Mouse (Mus musculus) forebrain, embryonic 16.5 days (tissue): ENCODE measurements around the gene Cd3d. TPM values are rescaled to one million over a fixed set of nuclear protein-coding genes. Genes with fewer than 3 reads are reported as not detected.

Experiments
- ATAC-seq: fragments of 200-750 bp; cut with Nextera tagmentation; 2 replicates; pipeline ENCODE4 v1.8.0; 2017; ENCODE audit warnings: mild to moderate bottlenecking, moderate library complexity
- H3K27ac ChIP-seq: fragments of 300-500 bp; sonication (generic); 2 replicates; pipeline ENCODE4 v1.5.1; 2014; ENCODE audit warnings: low read length, control low read depth
- H3K27me3 ChIP-seq: fragments of 300-500 bp; sonication (generic); replicated peaks from 2 replicates; pipeline ENCODE4 v1.6.1; 2014; ENCODE audit warnings: low read length; ENCODE audit not compliant: control insufficient read depth, insufficient read depth
- H3K36me3 ChIP-seq: fragments of 300-500 bp; sonication (generic); 2 replicates; pipeline ENCODE4 v1.6.1; 2014; ENCODE audit not compliant: control insufficient read depth, insufficient read depth
- H3K4me1 ChIP-seq: fragments of 300-500 bp; sonication (generic); replicated peaks from 2 replicates; pipeline ENCODE4 v1.6.1; 2014; ENCODE audit warnings: low read length; ENCODE audit not compliant: control insufficient read depth, insufficient read depth
- H3K4me2 ChIP-seq: fragments of 300-500 bp; sonication (generic); 2 replicates; pipeline ENCODE4 v1.6.1; 2014; ENCODE audit warnings: mild to moderate bottlenecking, low read length, control low read depth
- H3K4me3 ChIP-seq: fragments of 300-500 bp; sonication (generic); replicated peaks from 2 replicates; pipeline ENCODE4 v1.5.1; 2014; ENCODE audit warnings: mild to moderate bottlenecking, low read length, control low read depth
- H3K9ac ChIP-seq: fragments of 300-500 bp; sonication (generic); replicated peaks from 2 replicates; pipeline ENCODE4 v1.6.1; 2014; ENCODE audit warnings: low read depth, low read length, control low read depth
- H3K9me3 ChIP-seq: fragments of 300-500 bp; sonication (generic); 2 replicates; pipeline ENCODE4 v1.6.1; 2016; ENCODE audit warnings: low read length; ENCODE audit not compliant: control insufficient read depth
- WGBS: fragments of 180-500 bp; shearing (Covaris S2); extraction: QIAGEN DNeasy Blood & Tissue Kit; methylation state at CpG from one replicate; pipeline ENCODE4 v1.1.7; 2014; 5-methylcytosine and 5-hydroxymethylcytosine counted together
- polyA plus RNA-seq: library from polyadenylated mRNA; unstranded; fragments of >200 nt; fragmentation: Nextera tagmentation; extraction: Ambion mirVana; gene quantifications from 2 replicates; pipeline ENCODE4 v1.2.1, GENCODE M21; 2015

Gene Cd3d
- polyA plus RNA-seq, 1 experiment from 2014 or later, result not detected

- Histone ChIP-seq H3K27ac (no peak overlapping the region), H3K4me1 (no peaks in the 10 kb centered on the region), H3K9me3 (no peaks in the 10 kb centered on the region), H3K4me3 (no peak overlapping the region), H3K36me3 (no peaks in the 10 kb centered on the region), H3K4me2 (no peak overlapping the region), H3K27me3 (0 out of 2 replicates have a peak, but pooled peaks cover 2% of the 10 kb centered on the region), H3K9ac (no peak overlapping the region)
- no peak for ATAC-seq
- 68% methylated on average over 14 of the region's 14 CpGs for WGBS
These were observed 4.7 kb downstream of the Cd3d start for GRCm38 (mm10) chr9:44986242-44986781.

DNA sequence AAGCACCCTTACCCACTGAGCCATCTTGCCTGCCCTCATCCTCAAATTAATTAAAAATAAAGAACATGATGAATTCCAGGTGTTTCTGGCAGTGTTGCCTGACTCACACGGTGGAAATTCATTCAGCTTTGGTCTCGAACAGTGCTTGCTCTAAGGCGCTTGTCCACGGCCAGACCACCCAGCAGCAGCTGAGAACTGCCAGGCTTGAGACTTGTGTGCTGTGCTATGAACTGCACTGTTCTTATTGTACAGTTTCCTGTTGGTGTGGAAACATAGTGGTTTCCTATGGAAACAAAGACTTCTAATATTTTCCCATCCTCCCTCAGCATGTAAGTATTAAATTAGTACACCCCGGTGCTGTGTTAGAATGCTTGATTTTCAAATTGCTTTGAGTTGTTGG lies 5.4 kb downstream of the Cd3d start:
- ATAC-seq, result no peak
- H3K9me3 ChIP-seq, result no peaks in the 10 kb centered on the region
- H3K4me3 ChIP-seq, result no peak overlapping the region
- H3K4me1 ChIP-seq, result no peaks in the 10 kb centered on the region
- no peak overlapping the region for H3K9ac ChIP-seq
- H3K4me2 ChIP-seq, result no peak overlapping the region
- no peaks in the 10 kb centered on the region for H3K36me3 ChIP-seq
- no peak overlapping the region for H3K27ac ChIP-seq
- H3K27me3 ChIP-seq, result 0 out of 2 replicates have a peak, but pooled peaks cover 2% of the 10 kb centered on the region
- 72% methylated on average over 5 of the region's 5 CpGs for whole genome bisulfite sequencing

GRCm38 (mm10) chr9:44991821-44992220 lies 10.2 kb downstream of the Cd3d start:
- H3K9ac ChIP-seq, result no peak overlapping the region
- H3K27ac ChIP-seq, result no peak overlapping the region
- H3K9me3 ChIP-seq, result no peaks in the 10 kb centered on the region
- 85% methylated on average over 2 of the region's 2 CpGs for WGBS
- H3K27me3 ChIP-seq, result no peaks in the 10 kb centered on the region
- no peaks in the 10 kb centered on the region for H3K4me1 ChIP-seq
- H3K36me3 ChIP-seq, result no peaks in the 10 kb centered on the region
- H3K4me2 ChIP-seq, result no peak overlapping the region
- ATAC-seq, result no peak
- no peak overlapping the region for H3K4me3 ChIP-seq

- H3K27ac ChIP-seq, result no peak overlapping the region
These were observed 10.7 kb downstream of the Cd3d start for GRCm38 (mm10) chr9:44992271-44992670.

GRCm38 (mm10) chr9:44993268-44993667 lies 11.7 kb downstream of the Cd3d start:
- 93% methylated on average over 2 of the region's 2 CpGs for WGBS
- no peak for ATAC-seq

More at GRCm38 (mm10) chr9:44992271-44992670, 10.7 kb downstream of the Cd3d start:
- Histone ChIP-seq H3K36me3 (no peaks in the 10 kb centered on the region), H3K27me3 (no peaks in the 10 kb centered on the region), H3K4me1 (no peaks in the 10 kb centered on the region), H3K9ac (no peak overlapping the region), H3K4me2 (no peak overlapping the region), H3K9me3 (no peaks in the 10 kb centered on the region), H3K4me3 (no peak overlapping the region)
- no peak for ATAC-seq

GRCm38 (mm10) chr9:44994962-44995361 lies 13.4 kb downstream of the Cd3d start:
- no peak for ATAC-seq
- WGBS, result 82% methylated on average over 4 of the region's 4 CpGs

More at GRCm38 (mm10) chr9:44993268-44993667, 11.7 kb downstream of the Cd3d start:
- Histone ChIP-seq H3K4me2 (no peak overlapping the region), H3K9ac (no peak overlapping the region), H3K4me1 (no peaks in the 10 kb centered on the region), H3K9me3 (no peaks in the 10 kb centered on the region), H3K27ac (no peak overlapping the region), H3K36me3 (no peaks in the 10 kb centered on the region), H3K27me3 (no peaks in the 10 kb centered on the region), H3K4me3 (no peak overlapping the region)

DNA sequence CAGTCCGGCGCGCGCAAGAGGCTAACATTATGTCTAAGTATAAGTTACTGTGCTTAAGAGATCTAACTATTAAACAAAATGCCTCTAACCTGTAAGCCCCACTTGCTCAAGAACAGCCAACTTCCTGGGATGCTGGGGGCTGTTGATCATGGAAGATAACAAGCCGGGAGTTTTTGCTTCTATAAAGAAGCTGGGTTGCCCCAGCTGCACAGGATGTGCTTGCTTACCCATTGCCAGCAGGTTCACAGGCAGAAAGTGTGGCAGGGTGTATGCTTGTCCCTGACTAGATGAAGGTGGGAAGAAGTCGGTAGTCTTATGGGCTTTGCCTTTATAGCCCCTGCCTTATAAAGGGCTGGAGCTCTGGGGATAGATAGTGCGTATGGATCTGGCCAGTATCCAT lies 15.0 kb downstream of the Cd3d start:
- Histone ChIP-seq H3K4me2 (no peak overlapping the region), H3K9ac (no peak overlapping the region), H3K9me3 (no peaks in the 10 kb centered on the region), H3K27ac (no peak overlapping the region), H3K4me1 (no peaks in the 10 kb centered on the region), H3K36me3 (no peaks in the 10 kb centered on the region), H3K4me3 (no peak overlapping the region), H3K27me3 (no peaks in the 10 kb centered on the region)
- ATAC-seq, result no peak
- WGBS, result 95% methylated on average over 7 of the region's 7 CpGs

More at GRCm38 (mm10) chr9:44994962-44995361, 13.4 kb downstream of the Cd3d start:
- H3K9me3 ChIP-seq, result no peaks in the 10 kb centered on the region
- no peak overlapping the region for H3K27ac ChIP-seq
- no peak overlapping the region for H3K9ac ChIP-seq
- no peak overlapping the region for H3K4me2 ChIP-seq
- no peaks in the 10 kb centered on the region for H3K27me3 ChIP-seq
- no peak overlapping the region for H3K4me3 ChIP-seq
- H3K36me3 ChIP-seq, result no peaks in the 10 kb centered on the region
- no peaks in the 10 kb centered on the region for H3K4me1 ChIP-seq

DNA sequence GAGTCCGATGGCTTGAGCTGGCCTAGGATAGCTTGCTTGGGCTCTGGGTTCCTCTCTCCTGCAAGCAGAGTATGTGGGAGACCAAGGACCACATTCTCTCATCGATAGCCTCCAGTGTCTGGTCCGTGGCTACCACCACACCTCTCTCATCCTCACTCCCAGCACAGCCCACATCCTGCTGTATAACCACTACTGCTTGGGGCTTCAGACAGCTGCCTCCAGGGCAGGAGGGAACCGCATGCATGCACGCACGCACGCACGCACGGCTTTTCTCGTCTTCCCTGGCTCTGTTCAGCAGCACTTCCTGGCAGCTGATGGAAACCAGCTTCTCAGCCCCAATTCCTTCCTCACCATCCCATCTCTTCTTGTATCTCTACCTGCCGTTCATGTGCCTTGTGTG lies 16.6 kb downstream of the Cd3d start:
- ATAC-seq, result no peak
- Histone ChIP-seq H3K36me3 (no peaks in the 10 kb centered on the region), H3K4me1 (no peaks in the 10 kb centered on the region), H3K9ac (no peak overlapping the region), H3K4me3 (no peak overlapping the region), H3K4me2 (no peak overlapping the region), H3K27me3 (no peaks in the 10 kb centered on the region), H3K27ac (no peak overlapping the region), H3K9me3 (no peaks in the 10 kb centered on the region)
- 75% methylated on average over 11 of the region's 11 CpGs for WGBS

DNA sequence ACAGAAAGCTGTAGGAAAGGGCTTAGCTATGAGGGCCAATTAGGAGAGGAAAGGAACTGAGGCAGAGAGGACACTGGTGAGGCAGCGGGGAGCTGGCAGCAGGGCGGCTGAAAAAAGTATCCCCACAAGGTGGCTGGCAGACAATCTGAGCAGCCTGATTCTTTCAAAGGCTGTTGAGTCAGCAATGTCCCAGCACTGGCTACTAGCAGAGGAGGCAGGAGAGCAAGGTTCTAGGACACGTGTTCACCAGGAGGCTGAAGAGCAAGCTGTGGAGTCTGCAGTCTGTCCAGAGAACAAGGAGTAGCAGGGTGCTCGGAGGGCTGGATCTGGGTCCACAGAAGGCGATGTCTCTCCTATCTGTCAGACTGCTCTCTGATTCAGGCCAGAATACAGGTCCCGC lies 17.6 kb downstream of the Cd3d start:
- ATAC-seq, result no peak
- no peak overlapping the region for H3K9ac ChIP-seq
- H3K27ac ChIP-seq, result no peak overlapping the region
- 53% methylated on average over 6 of the region's 6 CpGs for WGBS
- H3K9me3 ChIP-seq, result no peaks in the 10 kb centered on the region
- no peak overlapping the region for H3K4me2 ChIP-seq
- H3K36me3 ChIP-seq, result no peaks in the 10 kb centered on the region
- H3K4me1 ChIP-seq, result no peaks in the 10 kb centered on the region
- no peaks in the 10 kb centered on the region for H3K27me3 ChIP-seq
- no peak overlapping the region for H3K4me3 ChIP-seq

- WGBS, result 73% methylated on average over 5 of the region's 5 CpGs
These were observed 18.2 kb downstream of the Cd3d start for GRCm38 (mm10) chr9:44999776-45000175.

More at GRCm38 (mm10) chr9:44999776-45000175, 18.2 kb downstream of the Cd3d start:
- H3K9ac ChIP-seq, result no peak overlapping the region
- H3K27ac ChIP-seq, result no peak overlapping the region
- no peak overlapping the region for H3K4me3 ChIP-seq
- no peaks in the 10 kb centered on the region for H3K27me3 ChIP-seq
- no peak overlapping the region for H3K4me2 ChIP-seq
- H3K36me3 ChIP-seq, result no peaks in the 10 kb centered on the region
- no peaks in the 10 kb centered on the region for H3K9me3 ChIP-seq
- ATAC-seq, result no peak
- no peaks in the 10 kb centered on the region for H3K4me1 ChIP-seq
